Mouse (Mus musculus) B cell, adult 2 months (primary cell): ENCODE results near the gene Srxn1.
A peak's percentile ranks its signal among the peaks of the same experiment; 100 is the strongest.
"Not testable (repeated sequence)": the region's sequence is repeated elsewhere in the genome, so short reads cannot be mapped to it uniquely, and the experiment has no call there.

Experiments
- DNase-seq, 2 experiments: peaks; one replicate each; pipeline ENCODE4 v3.0.0; 2022

Gene Srxn1

DNA sequence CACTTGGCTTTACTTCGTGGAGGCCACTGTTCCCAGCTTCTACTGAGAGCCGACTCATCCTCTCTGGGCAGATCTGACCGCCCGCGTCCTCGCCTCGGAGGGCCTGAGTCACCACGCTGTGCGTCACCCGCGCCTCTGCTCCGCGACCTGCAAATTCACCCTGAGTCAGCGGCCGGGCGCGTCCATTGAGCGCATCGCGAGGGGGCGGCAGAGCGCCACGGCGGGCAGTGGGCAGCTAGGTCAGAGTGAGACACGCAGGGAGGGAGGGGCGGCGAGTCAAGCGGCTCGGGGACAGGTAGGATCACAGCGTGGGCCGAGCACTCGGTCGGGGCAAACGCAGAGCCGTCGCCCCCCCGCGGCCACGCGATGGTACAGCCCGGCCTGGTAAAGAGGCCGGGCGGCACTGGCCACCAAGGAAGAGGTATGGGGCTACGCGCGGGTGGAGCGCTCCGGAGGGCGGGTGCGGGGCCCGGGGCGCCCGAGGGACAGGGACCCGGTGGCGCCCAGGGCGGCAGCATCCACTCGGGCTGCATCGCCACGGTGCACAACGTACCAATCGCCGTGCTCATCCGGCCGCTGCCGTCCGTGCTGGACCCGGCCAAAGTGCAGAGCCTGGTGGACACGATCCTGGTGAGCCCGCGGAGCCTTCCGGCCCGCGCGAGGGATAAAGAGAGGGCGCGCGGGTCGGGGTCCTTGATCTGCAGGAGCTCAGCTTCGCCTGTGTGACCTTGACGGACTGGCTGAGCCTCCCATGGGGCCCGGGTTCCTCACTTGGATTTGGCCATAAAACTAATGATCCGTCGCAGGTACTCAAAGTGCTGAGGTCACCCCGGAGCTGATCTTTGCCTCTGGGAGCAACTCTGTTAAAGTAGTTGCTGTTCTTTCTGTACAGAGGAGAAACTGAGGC, at the start of gene Srxn1:
Gene Srxn1, plus strand, starts transcription at position 199 of the 907 bp plus-strand sequence.
- DNase-seq, result peak; percentile 37 to 38

DNA sequence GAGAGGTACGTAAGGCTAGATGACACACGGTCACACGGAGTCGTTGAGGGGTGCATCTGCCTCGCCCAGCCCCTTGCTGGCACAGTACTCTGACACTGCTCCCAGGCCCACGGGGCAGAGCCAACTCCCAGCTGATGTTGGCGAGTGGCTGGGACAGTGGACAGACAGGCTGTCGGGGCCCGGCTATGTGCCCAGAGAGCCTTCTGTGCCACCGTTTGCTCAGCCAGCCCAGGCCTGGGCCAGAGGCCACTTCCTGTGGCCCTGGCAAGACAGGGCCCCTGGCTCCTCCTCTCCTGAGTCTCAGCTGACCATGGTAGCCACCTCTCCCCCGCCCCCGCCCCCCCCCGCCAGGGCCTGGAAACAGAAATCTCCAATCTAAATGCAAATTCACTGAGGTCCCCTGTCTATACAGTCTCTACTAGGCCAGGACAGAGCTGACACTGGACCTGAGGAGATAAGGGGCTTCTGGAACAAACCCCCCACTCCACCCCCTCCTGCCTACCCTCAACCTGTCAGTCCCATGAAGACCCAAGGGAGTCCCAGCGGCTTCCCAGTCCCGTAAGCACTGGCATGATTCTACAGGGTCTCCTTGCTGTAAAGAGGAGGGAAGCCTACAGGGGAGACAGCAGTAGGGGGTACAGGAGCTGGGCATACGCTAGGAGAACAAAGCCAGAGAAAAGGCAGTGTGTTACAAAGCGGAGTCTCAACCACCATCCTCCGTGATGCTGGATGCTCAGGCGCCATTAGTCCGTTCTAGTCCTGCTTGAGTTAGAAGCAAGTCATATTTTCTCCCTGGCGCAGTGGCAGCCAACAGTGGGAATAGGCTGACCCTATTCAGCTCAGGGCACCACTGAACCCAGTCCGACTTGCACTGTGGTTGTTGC, 48.7 kb upstream of the Srxn1 start:
- DNase-seq, result no peak

DNA sequence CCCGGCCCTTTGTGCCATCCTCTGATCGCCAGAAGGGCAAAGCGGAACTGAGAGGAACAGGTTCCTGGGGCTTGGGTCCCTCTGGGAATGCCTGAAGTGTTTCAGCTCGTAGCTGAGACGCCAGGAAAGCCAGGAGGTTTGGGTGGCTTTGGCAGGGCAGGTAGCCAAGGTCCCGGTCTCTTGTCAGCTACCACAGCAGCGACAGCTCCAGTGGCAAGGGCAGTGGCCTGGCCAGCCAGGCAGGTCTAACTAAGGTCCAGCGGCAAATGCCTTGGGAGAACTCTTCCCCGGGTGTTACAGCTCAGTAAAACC, 48.1 kb upstream of the Srxn1 start:
- DNase-seq, result no peak

DNA sequence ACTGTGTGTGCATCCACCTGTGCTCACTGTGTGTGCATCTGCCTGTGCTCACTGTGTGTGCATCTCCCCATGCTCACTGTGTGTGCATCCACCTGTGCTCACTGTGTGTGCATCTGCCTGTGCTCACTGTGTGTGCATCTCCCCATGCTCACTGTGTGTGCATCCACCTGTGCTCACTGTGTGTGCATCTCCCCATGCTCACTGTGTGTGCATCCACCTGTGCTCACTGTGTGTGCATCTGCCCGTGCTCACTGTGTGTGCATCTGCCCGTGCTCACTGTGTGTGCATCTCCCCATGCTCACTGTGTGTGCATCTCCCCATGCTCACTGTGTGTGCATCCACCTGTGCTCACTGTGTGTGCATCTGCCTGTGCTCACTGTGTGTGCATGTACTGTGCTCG, 42.5 kb upstream of the Srxn1 start:
- not testable (repeated sequence) for DNase-seq

DNA sequence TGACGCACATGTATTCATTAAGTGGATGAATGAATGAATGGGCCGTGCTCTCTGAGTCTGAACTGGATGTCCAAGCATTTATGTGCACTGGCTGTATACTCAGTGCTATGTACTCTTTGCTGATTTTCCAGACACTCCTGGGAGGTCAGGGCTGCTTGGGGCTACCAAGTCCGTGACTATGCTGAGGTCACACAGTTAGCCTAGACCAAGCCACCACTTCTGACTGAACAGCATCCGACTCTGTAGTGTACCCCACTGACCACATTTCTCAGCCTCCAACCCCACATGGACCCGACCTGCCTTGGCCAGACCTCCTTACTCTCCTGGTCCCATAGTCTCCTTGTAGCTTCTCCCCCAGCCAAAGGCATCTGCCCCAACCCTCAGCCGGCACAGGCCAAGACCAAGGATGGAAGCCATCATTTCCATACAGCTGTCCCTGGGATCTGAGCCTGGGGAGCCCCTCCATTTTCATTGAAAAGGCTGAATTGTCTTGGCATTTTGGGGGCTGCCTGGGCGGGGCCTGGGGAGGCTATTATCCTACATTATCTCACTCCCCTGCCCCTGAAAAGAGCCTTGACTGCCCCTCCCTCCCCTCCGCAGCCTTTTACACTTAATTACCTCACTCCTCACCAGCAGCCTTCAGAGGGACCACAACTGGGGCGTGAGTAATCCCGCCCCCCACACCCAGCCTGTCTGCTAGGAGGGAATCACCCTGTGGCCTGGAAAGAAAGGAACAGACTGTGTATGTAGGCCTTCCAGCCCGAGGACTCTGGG, 36.5 kb upstream of the Srxn1 start:
- no peak for DNase-seq

- DNase-seq, result no peak
Observed at GRCm38 (mm10) chr2:152069434-152069786, 35.9 kb upstream of the Srxn1 start.

- no peak for DNase-seq
Observed at GRCm38 (mm10) chr2:152069941-152070340, 35.4 kb upstream of the Srxn1 start.

DNA sequence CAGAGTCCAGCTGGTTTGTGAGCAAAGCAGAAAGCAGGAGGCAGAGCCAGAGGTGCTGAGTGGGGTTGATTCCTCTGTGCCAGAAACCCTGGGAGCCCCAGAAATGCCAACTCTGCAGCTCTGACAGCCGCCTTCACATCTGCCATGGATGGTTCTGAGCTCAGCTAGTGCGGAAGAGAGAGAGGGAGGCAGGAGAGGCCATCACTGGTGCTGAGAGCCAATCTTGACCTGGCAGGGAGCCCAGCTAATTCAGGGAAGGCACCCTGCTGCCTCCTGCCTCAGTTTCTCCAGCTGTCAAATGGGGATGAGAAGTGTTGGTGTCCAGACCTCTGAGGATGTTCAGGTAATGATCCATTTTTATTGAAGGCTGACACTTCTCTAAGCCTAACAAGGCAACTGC, 30.8 kb upstream of the Srxn1 start:
- no peak for DNase-seq

DNA sequence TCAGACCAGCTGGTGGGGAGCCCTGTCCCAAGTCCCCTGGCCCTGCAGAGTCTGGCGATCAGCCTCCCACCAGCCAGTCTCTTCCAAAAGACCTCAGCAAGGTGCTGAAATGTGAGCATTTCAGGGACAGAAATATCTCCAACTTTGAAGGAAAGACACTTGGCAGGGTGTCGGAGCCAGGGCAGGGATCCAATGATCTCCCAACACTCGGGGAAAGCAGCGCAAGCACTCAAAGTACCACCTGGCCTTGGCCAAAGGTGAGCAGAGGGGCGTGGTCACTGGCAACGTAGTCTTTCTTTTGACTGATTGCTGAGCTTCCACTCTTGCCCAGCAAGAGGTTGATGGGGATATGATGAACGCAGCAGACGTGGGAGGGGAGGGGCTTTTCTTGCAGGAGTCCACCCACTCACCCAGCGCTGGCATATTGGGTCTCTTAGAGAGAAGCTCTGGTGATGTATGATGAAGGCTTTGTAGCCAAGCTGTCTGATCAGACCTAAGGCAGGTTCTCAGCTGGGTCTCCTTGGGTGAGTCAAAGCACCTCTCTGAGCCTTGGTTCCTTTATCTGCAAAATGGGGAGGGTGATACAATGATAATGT, 29.9 kb upstream of the Srxn1 start:
- no peak for DNase-seq

GRCm38 (mm10) chr2:152077337-152077736, 28.0 kb upstream of the Srxn1 start:
- no peak for DNase-seq

DNA sequence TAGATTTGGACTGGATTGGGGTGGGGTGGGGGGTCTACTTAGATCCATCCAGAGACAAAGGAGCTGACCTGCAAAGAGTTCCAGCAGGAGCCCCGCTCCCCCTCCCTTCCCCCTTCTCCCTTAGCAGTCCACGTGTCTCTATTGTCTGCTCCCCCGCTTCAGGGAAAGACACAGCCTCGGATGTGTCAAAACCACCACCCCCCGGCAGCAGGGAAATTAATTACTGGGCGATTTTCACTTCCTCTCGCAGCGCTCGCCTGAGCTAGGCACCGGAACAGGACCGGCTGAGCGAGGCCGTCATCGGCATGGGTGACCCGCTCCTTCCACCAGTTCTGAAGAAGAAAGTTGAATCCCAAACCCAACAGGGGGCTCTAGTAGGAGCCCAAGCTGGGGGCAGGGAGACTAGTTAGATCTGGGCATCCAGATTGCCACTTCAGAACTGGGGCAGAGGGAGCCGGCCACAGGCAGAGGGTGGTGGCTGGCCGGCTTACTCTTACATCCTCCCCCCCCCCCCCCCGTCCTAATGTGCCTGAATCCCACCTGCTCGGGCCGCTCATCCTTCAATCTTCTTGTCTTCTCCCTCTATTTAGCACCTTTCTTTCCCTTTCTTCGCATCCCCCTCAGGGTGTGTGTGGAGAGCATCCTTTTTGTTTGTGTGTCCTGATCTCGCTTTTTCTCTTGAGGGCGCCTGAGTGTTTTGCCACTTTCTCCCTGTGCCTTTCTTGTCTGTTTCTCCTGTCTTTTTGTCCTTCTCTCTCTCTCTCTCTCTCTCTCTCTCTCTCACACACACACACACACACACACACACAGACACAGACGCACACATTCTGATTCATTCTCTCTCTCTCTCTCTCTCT, 24.4 kb upstream of the Srxn1 start, which contains the start of gene Scrt2:
Gene Scrt2, plus strand, starts transcription at position 845 of the 857 bp plus-strand sequence.
- DNase-seq, result peak; percentile 54 to 59

GRCm38 (mm10) chr2:152081641-152082448, 23.5 kb upstream of the Srxn1 start:
- DNase-seq, result peak; percentile 74 to 77

- DNase-seq, result no peak
Observed at GRCm38 (mm10) chr2:152082456-152083285, 22.6 kb upstream of the Srxn1 start.

- DNase-seq, result no peak
Observed at GRCm38 (mm10) chr2:152083411-152083810, 21.9 kb upstream of the Srxn1 start.

DNA sequence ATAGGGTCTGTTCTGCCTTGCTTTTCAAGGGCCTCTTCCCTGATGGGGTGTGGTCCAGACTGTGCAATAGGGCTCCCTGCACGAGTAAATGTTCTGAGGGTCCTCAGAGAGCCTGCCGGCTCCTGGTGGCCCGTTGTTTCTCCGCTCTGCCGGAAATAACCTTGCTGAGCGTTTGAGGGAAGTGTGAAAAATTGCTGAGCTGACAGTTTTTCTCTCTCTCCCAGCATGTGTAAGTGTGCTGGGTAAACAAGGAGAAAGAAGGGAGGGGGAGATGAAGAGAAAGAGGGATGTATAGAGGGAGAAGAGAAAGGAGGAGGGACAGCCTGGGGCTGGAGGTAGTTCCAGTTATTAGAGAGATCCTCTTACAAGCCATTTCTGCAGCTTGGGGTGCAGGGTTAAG, 21.0 kb upstream of the Srxn1 start:
- DNase-seq, result no peak

DNA sequence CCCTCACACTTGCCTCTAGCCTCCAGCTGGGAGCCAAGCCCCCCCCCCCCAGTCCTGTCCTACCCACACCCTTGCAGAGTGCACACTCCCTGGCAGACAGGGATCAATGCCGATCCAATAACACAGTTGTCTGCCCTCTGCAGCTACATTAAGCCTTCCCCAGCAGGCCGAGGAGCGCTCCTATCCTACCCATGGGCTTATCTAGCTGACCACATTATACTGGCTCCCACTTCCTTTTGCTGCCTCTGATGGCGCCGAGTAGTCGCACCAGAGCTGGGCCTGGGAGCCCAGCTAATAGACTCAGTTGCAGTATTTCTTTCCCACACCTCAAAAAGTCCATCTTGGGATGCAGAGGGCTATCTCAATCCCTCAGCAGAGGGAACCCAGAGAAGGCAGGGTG, 19.9 kb upstream of the Srxn1 start:
- DNase-seq, result no peak

DNA sequence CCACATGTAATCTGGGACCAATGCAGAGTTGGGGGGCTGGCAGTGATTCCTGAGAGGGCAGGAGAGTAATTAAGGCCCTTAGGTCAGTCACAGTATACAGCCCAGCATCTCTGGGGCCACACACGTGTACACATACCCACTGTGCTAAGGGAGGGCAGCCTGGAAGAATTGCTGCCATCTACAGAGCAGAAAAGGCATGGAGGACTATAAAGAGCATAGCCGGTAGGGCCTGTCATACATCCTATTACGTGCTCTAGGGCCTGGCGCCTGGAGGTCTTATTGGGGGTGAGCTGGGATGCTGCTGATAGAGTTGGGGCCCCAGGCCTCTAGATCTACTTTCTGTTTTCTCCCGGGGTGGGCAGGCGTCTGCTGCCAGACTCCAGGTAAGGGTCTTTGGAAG, 18.9 kb upstream of the Srxn1 start:
- DNase-seq, result no peak

- DNase-seq, result no peak
Observed at GRCm38 (mm10) chr2:152087111-152087510, 18.2 kb upstream of the Srxn1 start.

DNA sequence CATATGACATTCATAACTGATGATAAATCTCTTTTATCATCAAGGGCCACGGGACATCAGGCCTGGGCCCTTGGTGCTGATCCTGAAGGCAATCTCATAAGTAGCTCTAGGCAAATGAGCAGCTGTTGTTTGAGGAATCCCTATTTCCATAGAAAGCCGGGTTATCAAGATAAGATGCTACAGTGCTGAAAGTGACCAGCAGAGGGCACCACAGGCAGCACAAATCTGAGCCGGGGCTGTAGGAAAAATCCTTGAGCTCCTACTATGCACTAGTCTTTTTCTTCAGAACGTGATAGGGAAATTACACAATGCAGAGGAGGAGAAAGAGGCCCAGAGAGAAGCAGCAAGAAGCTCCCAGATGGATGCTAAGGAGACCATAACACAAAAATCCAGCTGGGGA, 16.2 kb upstream of the Srxn1 start:
- peak; percentile 45 to 46 for DNase-seq

- no peak for DNase-seq
Observed at GRCm38 (mm10) chr2:152089581-152089980, 15.7 kb upstream of the Srxn1 start.
